In the genomic region with DNA sequence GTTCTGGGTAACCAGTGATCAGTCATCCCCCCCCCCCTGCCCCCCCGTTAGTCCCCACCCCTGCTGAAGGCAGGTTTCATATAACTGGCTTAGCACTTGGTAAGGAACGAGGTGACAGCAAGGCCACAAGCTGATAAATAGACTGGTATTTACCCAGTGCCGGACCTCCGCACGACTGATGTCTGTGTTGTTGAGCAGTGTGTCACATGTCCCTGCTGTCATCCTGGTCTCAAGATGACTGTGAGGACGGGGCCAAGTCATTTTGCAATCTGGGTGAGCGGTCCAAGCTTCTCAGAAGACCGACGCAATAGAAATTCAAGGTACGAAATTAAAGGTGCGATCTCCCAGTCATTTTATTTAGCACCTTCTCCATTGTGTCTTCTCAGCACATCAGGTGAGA, we compare ENCODE assay signal across 17 mouse cellular contexts.
DNase-seq lines count a peak whose midpoint lies in the region; ATAC-seq and TF ChIP-seq lines count a peak whose summit lies in the region.
"Had no signal": no experiment of that assay in that cellular context is flagged by ENCODE, and none has a peak within 500 bp of the region (broad histone marks: within the 10 kb centered on the region; RNA-seq: fewer than 3 reads in every experiment).

No protein-coding gene starts in this region.

- no peak for TF ChIP-seq POLR2A in liver, adult 2 months (IDR thresholded peaks at IDR 0.05; ENCODE audit: extremely low read depth, insufficient read depth, low read length)

- no peak for TF ChIP-seq EP300 in liver, postnatal 0 days (IDR thresholded peaks at IDR 0.05; ENCODE audit: low read depth)

- no peak for TF ChIP-seq CTCF in liver, adult 2 months (IDR thresholded peaks at IDR 0.05; ENCODE audit: low read depth, low read length)
- TF ChIP-seq CTCF in liver, postnatal 0 days (IDR thresholded peaks at IDR 0.05; ENCODE audit: low read depth): no peak

- H3K36me3 ChIP-seq in liver, adult 2 months (ENCODE audit: control insufficient read depth, insufficient read depth, low read length): no peaks in the 10 kb centered on the region
- H3K36me3 ChIP-seq in liver, postnatal 0 days (replicated peaks; ENCODE audit: insufficient read depth, low read length): no peaks in the 10 kb centered on the region
- H3K36me3 ChIP-seq: forebrain, embryonic 10.5 days; G1E; hindbrain, embryonic 15.5 days; liver, embryonic 13.5 days; stomach, embryonic 15.5 days had no signal

- 0 out of 2 replicates have a peak, but pooled peaks cover 2% of the 10 kb centered on the region for H3K4me1 ChIP-seq in liver, adult 2 months (ENCODE audit: control insufficient read depth, insufficient read depth, low read length)
- no peaks in the 10 kb centered on the region for H3K4me1 ChIP-seq in liver, postnatal 0 days (ENCODE audit: insufficient read depth)
- H3K4me1 ChIP-seq: stomach, embryonic 15.5 days had no signal

- no peak overlapping the region for H3K27ac ChIP-seq in liver, adult 2 months (replicated peaks; ENCODE audit: insufficient read depth, low read depth, low read length)
- H3K27ac ChIP-seq in liver, postnatal 0 days (ENCODE audit: low read depth): no peak overlapping the region
- H3K27ac ChIP-seq: forebrain, embryonic 10.5 days; hindbrain, embryonic 15.5 days; kidney, postnatal 0 days; liver, embryonic 13.5 days; stomach, embryonic 15.5 days had no signal

- no peak for ATAC-seq in liver, postnatal 0 days

- H3K79me2 ChIP-seq in liver, adult 2 months (ENCODE audit: control insufficient read depth, insufficient read depth, low read length): no peaks in the 10 kb centered on the region

- intact Hi-C loops in heart, postnatal 10 days (cut with DNase I): no loop called here

- H3K4me2 ChIP-seq in liver, postnatal 0 days (ENCODE audit: low read depth, low read length): no peak overlapping the region
- H3K4me2 ChIP-seq: hindbrain, embryonic 15.5 days; liver, embryonic 13.5 days; stomach, embryonic 15.5 days had no signal

- peak; percentile 94 for DNase-seq in heart, adult 11 months
- no peak for DNase-seq in heart, postnatal 10 days
- DNase-seq in liver, adult 2 months (ENCODE audit: extremely low read depth, low read depth, low spot score): peak; percentile 60
- DNase-seq in liver, postnatal 0 days: no peak
- DNase-seq in adrenal gland, postnatal 25 days: peak; percentile 10
- peak; percentile 95 for DNase-seq in skeletal muscle tissue, adult 2 months (ENCODE audit: low read depth, low spot score)
- no peak for DNase-seq in layer of hippocampus, adult 11-12 months (ENCODE audit: low spot score)
- DNase-seq: cerebellum, adult 9-11 months; kidney, adult 11 months; liver, embryonic 13.5 days; lung, postnatal 10 days; thymus, adult 2 months had no signal

- no peaks in the 10 kb centered on the region for H3K9me3 ChIP-seq in liver, postnatal 0 days (ENCODE audit: low read length)
- H3K9me3 ChIP-seq: forebrain, embryonic 10.5 days; hindbrain, embryonic 15.5 days; liver, embryonic 13.5 days; stomach, embryonic 15.5 days had no signal

- 80% methylated on average over 11 of the region's 11 CpGs for WGBS in liver, adult 2 months
- WGBS in liver, postnatal 0 days (ENCODE audit: insufficient replicate concordance): 69% methylated on average over 11 of the region's 11 CpGs

- H3K4me3 ChIP-seq in liver, adult 2 months (ENCODE audit: insufficient read depth, low read depth, low read length): no peak overlapping the region
- no peak overlapping the region for H3K4me3 ChIP-seq in liver, postnatal 0 days (ENCODE audit: low read depth, low read length)
- H3K4me3 ChIP-seq: forebrain, embryonic 10.5 days; hindbrain, embryonic 15.5 days; liver, embryonic 13.5 days; stomach, embryonic 15.5 days had no signal

- no peaks in the 10 kb centered on the region for H3K27me3 ChIP-seq in liver, adult 2 months (ENCODE audit: control insufficient read depth, insufficient read depth, low read length)
- H3K27me3 ChIP-seq in liver, postnatal 0 days (ENCODE audit: insufficient read depth, low read length): no peaks in the 10 kb centered on the region
- H3K27me3 ChIP-seq: hindbrain, embryonic 15.5 days; liver, embryonic 13.5 days; stomach, embryonic 15.5 days had no signal

- no peak overlapping the region for H3K9ac ChIP-seq in liver, adult 2 months (ENCODE audit: low read depth, low read length)
- H3K9ac ChIP-seq in liver, postnatal 0 days (replicated peaks): no peak overlapping the region
- H3K9ac ChIP-seq: hindbrain, embryonic 15.5 days; liver, embryonic 13.5 days; stomach, embryonic 15.5 days had no signal

Comparison
In these comparisons a context has a peak if more than half of its experiments do, and no peak if none do; other contexts are left out.
1. DNase-seq: peak in heart, adult 11 months (single experiment), liver, adult 2 months (single experiment), adrenal gland, postnatal 25 days (single experiment) and skeletal muscle tissue, adult 2 months (single experiment); none in heart, postnatal 10 days (0 of 2), liver, postnatal 0 days (single experiment) and layer of hippocampus, adult 11-12 months (single experiment).